Mouse (Mus musculus) mesoderm, embryonic 11.5 days (tissue): ENCODE measurements at regions not wholly inside any gene's neighbourhood (a gene's known extent, or its start where the extent isn't known, plus 50 kb on each side); places are given as distances from the start of the nearest gene placed in this dataset.

Experiments used
- DNase-seq: peaks from one replicate; pipeline ENCODE4 v3.0.0-alpha.2; 2012; ENCODE audit warnings: low read depth, low spot score

DNA sequence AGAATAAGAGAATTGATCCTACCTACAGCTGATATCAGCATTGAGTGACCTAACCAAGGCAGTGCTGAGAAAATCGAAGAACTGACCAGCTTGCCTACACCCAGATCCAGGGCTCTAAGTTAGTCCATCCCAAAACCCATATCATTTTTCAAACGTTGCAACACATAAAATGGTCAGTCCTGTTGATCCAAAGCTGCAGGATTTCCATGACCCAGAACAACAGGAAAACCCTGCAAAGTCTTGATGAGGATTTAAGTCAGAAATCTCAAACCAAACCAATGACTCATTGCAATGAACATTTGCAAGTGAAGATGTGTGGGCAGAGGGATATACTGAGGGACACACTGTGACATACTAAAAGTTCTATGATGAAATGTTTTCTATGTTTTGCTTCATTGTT is 53.5 kb upstream of the Trabd2b start:
- no peak for DNase-seq
